Mouse (Mus musculus): ENCODE measurements around the gene Cngb1.

GRCm38 (mm10) chr8:95254564-95255434 is 51.6 kb downstream of the Cngb1 start:
- TF ChIP-seq TAL1 (IDR thresholded peaks at IDR 0.05; ENCODE audit: low read length), result no peak
- no peak for TF ChIP-seq GATA1 (IDR thresholded peaks at IDR 0.05; ENCODE audit: low read length)

Data from erythroblast, embryonic 14.5 days (primary cell).